ENCODE assay signal across 15 mouse cellular contexts in the genomic region with DNA sequence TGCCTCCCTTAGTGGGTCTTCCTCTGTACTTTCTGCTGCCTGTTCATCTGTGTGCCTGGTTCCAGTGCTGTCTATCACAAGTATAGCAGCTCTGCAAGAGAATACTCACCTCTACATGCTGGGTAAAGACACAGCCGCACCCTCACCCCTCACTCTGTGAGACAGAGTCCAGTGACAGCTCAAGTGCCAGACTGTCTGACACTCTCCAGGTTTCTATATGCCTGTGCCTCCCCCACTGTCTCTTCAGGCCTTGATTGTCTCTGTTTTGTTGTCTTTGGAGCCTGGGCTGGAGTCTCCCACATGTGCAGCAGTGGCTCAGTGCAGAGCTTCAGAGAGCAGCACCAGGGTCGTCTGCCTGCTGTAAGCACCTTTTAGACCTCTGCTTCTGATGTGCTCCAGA.
"Had no signal": no experiment of that assay in that cellular context is flagged by ENCODE, and none has a peak within 500 bp of the region (broad histone marks: within the 10 kb centered on the region; RNA-seq: fewer than 3 reads in every experiment).

No protein-coding gene starts in this region.

- H3K4me1 ChIP-seq: limb, embryonic 10.5 days; liver, embryonic 15.5 days; neural tube, embryonic 12.5 days had no signal

- H3K9me3 ChIP-seq: limb, embryonic 10.5 days; liver, embryonic 15.5 days; neural tube, embryonic 12.5 days had no signal

- DNase-seq: kidney, postnatal 25 days; lung, adult 2 months; lung, postnatal 36 days; midbrain, embryonic 14.5 days; retina, postnatal 1 day; right cerebral cortex, postnatal 4 days; spleen, adult 18-20 months; thymus, adult 18-20 months; thymus, postnatal 14 days had no signal

- H3K4me2 ChIP-seq: liver, embryonic 11.5 days; liver, embryonic 15.5 days; neural tube, embryonic 12.5 days had no signal

- ATAC-seq: lung, postnatal 0 days had no signal

- H3K4me3 ChIP-seq: left cerebral cortex, adult 2 months; limb, embryonic 10.5 days; liver, embryonic 15.5 days; neural tube, embryonic 12.5 days had no signal

- H3K27ac ChIP-seq: left cerebral cortex, adult 2 months; limb, embryonic 10.5 days; liver, embryonic 15.5 days; neural tube, embryonic 12.5 days had no signal

- H3K9ac ChIP-seq: liver, embryonic 15.5 days; neural tube, embryonic 12.5 days had no signal

- H3K27me3 ChIP-seq: liver, embryonic 15.5 days; neural tube, embryonic 12.5 days had no signal
